Mouse (Mus musculus) small intestine, adult 10 weeks (tissue): ENCODE measurements around the gene Ube2d3. TPM values are rescaled to one million over a fixed set of nuclear protein-coding genes. Genes with fewer than 3 reads are reported as not detected.

Experiments used
- polyA plus RNA-seq: library from polyadenylated mRNA; stranded (reverse); fragments of 350-450 nt; fragmentation: Illumina TruSeq; extraction: RNeasy Lipid Tissue Mini Kit (QIAGEN cat#74804); gene quantifications from one replicate; pipeline ENCODE4 v1.2.3, GENCODE M21; 2014; ENCODE audit warnings: low replicate concordance

Gene Ube2d3
- 2,006 TPM for polyA plus RNA-seq

DNA sequence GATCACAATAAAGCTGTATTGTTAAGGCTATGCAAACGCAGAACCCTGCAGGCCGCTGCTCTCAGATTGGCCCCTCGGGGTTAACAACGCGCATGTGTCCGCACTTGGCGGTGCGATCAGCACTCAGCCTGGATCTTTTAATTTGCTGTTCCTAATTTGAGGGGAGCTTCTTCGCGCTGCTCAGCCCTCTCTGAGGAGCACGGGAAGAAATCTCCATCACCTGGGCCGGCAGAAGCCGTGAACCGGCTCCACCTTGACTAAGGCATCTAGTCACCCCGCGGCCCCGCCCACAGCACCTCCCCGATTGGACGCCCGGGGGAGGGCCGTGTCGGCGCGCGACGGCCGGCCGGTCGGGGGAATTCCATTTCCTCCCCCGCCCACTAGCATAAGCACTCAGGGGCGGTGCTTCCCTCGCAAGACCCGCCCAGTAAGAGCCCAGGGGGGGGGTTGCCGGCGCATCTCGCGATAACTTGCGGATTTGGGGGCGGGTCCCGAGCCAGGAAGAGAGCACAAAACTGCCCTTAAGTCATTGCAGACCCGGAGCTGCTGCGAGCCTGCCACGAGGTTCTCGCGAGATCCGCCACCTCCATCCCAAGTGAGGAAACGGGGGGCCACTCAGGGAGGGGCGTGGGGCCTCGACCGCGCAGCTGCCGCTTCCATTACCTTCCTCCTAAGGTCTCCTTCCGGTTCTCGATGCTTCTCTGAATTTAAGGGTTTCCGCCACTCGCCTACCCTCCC is at the start of gene Ube2d3:
Gene Ube2d3, plus strand, starts transcription at position 392 of the 738 bp plus-strand sequence.

DNA sequence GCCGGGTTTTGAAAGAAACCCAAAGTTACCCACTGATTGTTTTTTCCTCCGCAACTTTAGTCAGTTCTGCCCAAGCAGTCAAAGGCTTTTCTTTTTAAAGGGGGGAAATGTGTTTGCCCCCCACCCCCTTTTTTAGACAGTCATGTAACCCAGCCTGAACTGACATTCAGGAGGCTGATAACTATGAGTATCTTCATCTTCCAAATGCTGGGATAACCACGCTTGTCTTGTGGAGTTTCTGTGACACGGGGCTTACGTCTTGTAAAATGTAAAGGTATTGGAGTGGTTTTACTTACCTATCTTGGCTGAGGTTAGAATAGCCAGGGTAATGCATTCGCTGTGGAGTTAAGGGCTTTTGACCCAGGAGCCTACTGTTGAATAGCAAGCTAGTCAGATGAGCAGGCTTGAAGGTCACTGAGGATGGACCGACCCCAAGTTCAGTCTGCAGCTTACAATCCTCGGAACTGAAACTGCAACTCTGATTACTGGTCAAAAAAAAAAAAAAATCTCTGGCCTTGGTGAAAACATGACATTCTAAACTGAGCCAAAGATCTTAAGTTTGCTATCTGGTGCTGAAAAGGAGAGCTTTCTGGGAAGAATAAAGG is 14.2 kb upstream of the Ube2d3 start, which contains the start of gene Cisd2:
Gene Cisd2, minus strand, starts transcription at position 318 of the 605 bp plus-strand sequence.

DNA sequence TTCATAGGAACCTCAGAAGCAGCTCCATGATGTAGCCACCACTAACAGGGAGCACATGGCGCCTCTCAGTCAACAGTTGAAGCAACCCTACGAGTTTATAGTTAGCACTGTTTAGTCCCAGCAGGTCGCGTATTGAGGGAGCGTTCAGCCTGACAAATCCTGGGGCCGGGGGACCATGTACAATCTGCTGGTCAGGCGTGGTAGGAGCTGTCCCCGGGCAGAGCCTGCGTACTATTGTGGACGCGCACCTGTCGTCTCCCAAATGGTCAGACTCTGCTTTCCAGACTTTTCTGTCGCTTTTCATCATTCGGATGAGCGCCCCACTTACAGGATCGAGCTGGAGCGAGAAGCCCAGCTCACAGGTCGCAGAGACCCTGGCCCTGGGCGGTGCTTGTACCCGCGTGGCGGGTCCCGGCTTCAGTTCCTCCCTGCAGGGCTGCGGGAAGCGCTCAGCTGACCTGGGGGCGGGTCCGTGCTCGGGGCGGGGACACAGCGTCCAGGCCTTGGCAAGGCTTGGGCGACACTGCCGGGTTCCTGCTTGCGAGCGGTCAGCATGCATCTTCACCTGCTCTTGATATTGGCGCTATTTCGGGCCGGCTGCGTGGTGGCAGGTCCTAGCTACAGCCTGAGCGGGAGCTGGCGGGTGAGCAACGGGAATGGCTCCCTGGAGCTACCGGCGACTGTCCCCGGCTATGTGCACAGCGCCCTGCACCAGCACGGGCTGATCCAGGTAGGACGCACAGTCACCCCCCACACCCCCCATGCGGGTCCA is 47.4 kb downstream of the Ube2d3 start, which contains the start of gene Manba:
Gene Manba, plus strand, starts transcription at position 484 of the 772 bp plus-strand sequence.

Other genes starting within 250 kb of the Ube2d3 start
- 18.2 TPM for gene Cenpe, start 225.6 kb upstream of the Ube2d3 start, polyA plus RNA-seq
- not detected for gene Bdh2, start 156.9 kb upstream of the Ube2d3 start, polyA plus RNA-seq
- gene Slc9b2, start 130.4 kb upstream of the Ube2d3 start, polyA plus RNA-seq = not detected
- 1.0 TPM for gene Slc9b1, start 90.1 kb upstream of the Ube2d3 start, polyA plus RNA-seq
- 108 TPM for gene Cisd2, start 14.2 kb upstream of the Ube2d3 start, polyA plus RNA-seq
- 9.9 TPM for gene Manba, start 47.5 kb downstream of the Ube2d3 start, polyA plus RNA-seq